Mouse (Mus musculus): ENCODE results near the gene Pde2a. TPM values are rescaled to one million over a fixed set of nuclear protein-coding genes. Genes with fewer than 3 reads are reported as not detected.
A peak's percentile ranks its signal among the peaks of the same experiment; 100 is the strongest.

Gene Pde2a
- polyA plus RNA-seq, 1 experiment from 2014 or later = 16.9 TPM

DNA sequence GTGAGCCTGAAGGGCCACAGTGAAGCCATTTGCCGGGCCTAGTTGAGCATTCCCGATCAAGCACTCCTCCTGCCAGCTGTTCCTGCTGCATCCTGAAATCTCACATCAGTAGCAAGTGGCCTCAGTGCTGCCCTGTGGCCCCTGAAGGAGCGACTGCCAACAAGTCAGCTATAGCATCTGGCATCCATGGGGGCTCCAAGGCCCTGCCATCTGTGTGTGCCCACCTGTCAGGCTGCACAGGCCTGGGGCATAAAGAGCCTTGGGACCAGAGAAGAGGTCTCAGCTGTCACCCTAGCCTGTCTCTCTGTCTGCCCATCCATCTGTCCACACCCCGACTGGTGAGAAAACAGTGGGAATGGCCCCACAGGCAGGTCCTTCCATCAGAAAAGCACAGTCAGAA, 43.4 kb downstream of the Pde2a start:
- 35% methylated on average over 4 of the region's 4 CpGs for WGBS
- H3K4me2 ChIP-seq = no peak overlapping the region
- no peak overlapping the region for H3K9ac ChIP-seq
- no peak for ATAC-seq (ENCODE audit: borderline replicate concordance, extremely low read depth, low FRiP score, low TSS enrichment)
- peaks cover 61% of the 10 kb centered on the region for H3K4me1 ChIP-seq
- H3K9me3 ChIP-seq = no peaks in the 10 kb centered on the region
- H3K27me3 ChIP-seq = no peaks in the 10 kb centered on the region
- H3K4me3 ChIP-seq = no peak overlapping the region
- H3K36me3 ChIP-seq = no peaks in the 10 kb centered on the region
- no peak overlapping the region; the same call in 1 of the 2 replicates for H3K27ac ChIP-seq

DNA sequence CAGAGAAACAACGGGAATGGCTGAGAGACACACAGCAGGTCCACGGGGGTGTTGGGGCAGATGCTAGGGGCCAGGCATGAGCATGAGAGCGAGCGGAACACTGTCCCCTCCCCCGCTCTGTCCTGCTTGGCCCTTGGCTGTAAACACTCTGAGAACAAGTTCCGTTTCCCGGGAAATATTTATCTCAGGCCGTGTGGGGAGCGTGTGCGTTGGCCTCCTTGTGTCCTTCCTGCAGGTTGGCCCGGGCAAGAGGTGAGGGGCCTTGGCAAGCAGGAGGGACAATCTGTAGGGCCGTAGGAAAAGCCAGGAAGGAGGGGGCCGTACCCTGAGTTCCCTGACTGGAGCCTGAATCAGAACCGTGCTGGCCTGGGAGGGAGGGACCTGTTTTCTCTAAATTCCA, 43.9 kb downstream of the Pde2a start:
- Histone ChIP-seq H3K4me3 (no peak overlapping the region), H3K27ac (peak overlapping the region; percentile 62; the same call in 1 of the 2 replicates), H3K9ac (no peak overlapping the region), H3K36me3 (no peaks in the 10 kb centered on the region), H3K4me2 (no peak overlapping the region), H3K4me1 (peaks cover 56% of the 10 kb centered on the region), H3K27me3 (no peaks in the 10 kb centered on the region), H3K9me3 (no peaks in the 10 kb centered on the region)
- ATAC-seq (ENCODE audit: borderline replicate concordance, extremely low read depth, low FRiP score, low TSS enrichment) = peak; percentile 63
- 5% methylated on average over 14 of the region's 14 CpGs for whole genome bisulfite sequencing

DNA sequence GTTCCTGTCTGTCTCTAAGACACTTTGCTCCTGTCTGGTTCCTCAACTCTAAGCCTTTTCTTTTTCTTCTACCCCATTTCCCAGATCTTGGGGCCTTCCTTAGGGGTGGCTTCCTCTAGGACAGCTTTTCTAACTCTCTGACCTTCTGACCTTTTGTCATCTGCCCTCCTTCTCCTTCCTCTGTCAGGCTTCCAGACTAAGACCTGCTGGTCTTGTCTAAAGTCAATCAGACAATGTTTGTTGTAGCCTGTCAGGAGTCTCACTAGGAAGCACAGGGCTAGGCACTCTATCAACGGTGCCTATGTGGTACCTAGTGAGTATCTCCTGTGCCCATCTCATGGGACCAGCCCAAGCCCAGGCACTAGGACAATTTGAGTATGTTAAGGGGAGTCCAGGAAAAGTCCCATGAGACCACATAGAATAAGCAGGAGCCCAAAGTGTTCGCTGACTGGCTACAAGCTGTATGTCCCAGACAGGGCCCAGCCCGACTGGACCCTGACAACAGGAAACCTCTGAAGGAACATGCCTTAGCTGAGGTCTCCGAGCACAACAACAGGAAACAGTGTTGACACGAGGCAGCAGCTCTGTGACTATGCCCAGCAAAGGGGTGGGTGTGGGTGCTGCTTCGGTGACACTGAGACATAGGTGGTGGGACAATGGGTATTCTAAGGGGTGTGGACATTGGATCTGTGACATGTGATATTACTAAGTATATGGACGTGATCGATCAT, 44.5 kb downstream of the Pde2a start:
- Histone ChIP-seq H3K9me3 (no peaks in the 10 kb centered on the region), H3K4me3 (no peak overlapping the region), H3K27ac (peak overlapping the region; percentile 62), H3K36me3 (no peaks in the 10 kb centered on the region), H3K27me3 (no peaks in the 10 kb centered on the region), H3K4me2 (no peak overlapping the region), H3K4me1 (peaks cover 50% of the 10 kb centered on the region), H3K9ac (no peak overlapping the region)
- ATAC-seq (ENCODE audit: borderline replicate concordance, extremely low read depth, low FRiP score, low TSS enrichment) = no peak
- 62% methylated on average over 8 of the region's 8 CpGs for WGBS

DNA sequence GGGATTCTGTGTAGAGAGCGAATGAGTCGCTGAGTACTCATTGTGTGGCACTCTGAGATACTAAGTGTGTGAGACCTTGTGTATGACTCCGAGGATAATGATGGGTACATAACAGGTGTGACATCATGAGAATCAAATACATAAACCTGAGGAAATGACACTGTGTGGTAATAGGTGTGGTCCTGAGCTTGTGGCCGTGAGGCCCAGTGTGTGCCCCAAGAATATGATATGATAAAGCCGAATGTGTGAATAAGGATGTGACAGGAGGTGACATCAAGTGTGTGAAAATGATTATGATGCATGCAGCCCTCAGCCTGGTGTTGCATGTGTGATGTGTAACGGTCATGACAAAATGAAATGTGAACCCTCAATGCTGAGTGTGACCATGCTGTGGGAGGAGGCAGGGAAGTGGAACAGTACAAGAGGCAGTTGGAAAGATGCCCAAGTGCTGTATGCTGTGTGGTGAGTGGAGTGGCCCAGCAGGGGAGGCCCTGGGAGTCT, 45.1 kb downstream of the Pde2a start:
- WGBS = 63% methylated on average over 6 of the region's 6 CpGs
- H3K4me1 ChIP-seq = peaks cover 46% of the 10 kb centered on the region

GRCm38 (mm10) chr7:101471423-101471822, 49.9 kb downstream of the Pde2a start:
- no peak overlapping the region for H3K9ac ChIP-seq
- H3K4me3 ChIP-seq = no peak overlapping the region
- no peaks in the 10 kb centered on the region for H3K36me3 ChIP-seq
- no peaks in the 10 kb centered on the region for H3K27me3 ChIP-seq
- no peak overlapping the region for H3K4me2 ChIP-seq
- WGBS = 89% methylated on average over 2 of the region's 2 CpGs
- no peaks in the 10 kb centered on the region for H3K9me3 ChIP-seq
- H3K27ac ChIP-seq = no peak overlapping the region
- peaks cover 25% of the 10 kb centered on the region for H3K4me1 ChIP-seq
- ATAC-seq (ENCODE audit: borderline replicate concordance, extremely low read depth, low FRiP score, low TSS enrichment) = no peak

More for the DNA sequence above, 45.1 kb downstream of the Pde2a start:
- no peaks in the 10 kb centered on the region for H3K36me3 ChIP-seq
- no peak overlapping the region for H3K9ac ChIP-seq
- H3K9me3 ChIP-seq = no peaks in the 10 kb centered on the region
- no peak for ATAC-seq (ENCODE audit: borderline replicate concordance, extremely low read depth, low FRiP score, low TSS enrichment)
- no peak overlapping the region for H3K4me2 ChIP-seq
- no peak overlapping the region for H3K27ac ChIP-seq
- no peak overlapping the region for H3K4me3 ChIP-seq
- no peaks in the 10 kb centered on the region for H3K27me3 ChIP-seq

GRCm38 (mm10) chr7:101471968-101472480, 50.5 kb downstream of the Pde2a start:
- no peak overlapping the region for H3K9ac ChIP-seq
- no peaks in the 10 kb centered on the region for H3K9me3 ChIP-seq
- no peak overlapping the region; the same call in 1 of the 2 replicates for H3K27ac ChIP-seq
- ATAC-seq (ENCODE audit: borderline replicate concordance, extremely low read depth, low FRiP score, low TSS enrichment) = no peak
- H3K4me1 ChIP-seq = peaks cover 19% of the 10 kb centered on the region
- no peak overlapping the region for H3K4me2 ChIP-seq
- H3K36me3 ChIP-seq = no peaks in the 10 kb centered on the region
- H3K4me3 ChIP-seq = no peak overlapping the region
- 71% methylated on average over 3 of the region's 3 CpGs for WGBS
- no peaks in the 10 kb centered on the region for H3K27me3 ChIP-seq

GRCm38 (mm10) chr7:101472598-101473558, 51.4 kb downstream of the Pde2a start:
- H3K4me1 ChIP-seq = peaks cover 16% of the 10 kb centered on the region
- H3K9ac ChIP-seq = no peak overlapping the region
- no peaks in the 10 kb centered on the region for H3K9me3 ChIP-seq
- H3K36me3 ChIP-seq = no peaks in the 10 kb centered on the region
- WGBS = 39% methylated on average over 10 of the region's 10 CpGs
- no peak overlapping the region; the same call in 1 of the 2 replicates for H3K27ac ChIP-seq
- H3K4me2 ChIP-seq = no peak overlapping the region
- H3K27me3 ChIP-seq = no peaks in the 10 kb centered on the region
- ATAC-seq (ENCODE audit: borderline replicate concordance, extremely low read depth, low FRiP score, low TSS enrichment) = no peak
- no peak overlapping the region for H3K4me3 ChIP-seq

DNA sequence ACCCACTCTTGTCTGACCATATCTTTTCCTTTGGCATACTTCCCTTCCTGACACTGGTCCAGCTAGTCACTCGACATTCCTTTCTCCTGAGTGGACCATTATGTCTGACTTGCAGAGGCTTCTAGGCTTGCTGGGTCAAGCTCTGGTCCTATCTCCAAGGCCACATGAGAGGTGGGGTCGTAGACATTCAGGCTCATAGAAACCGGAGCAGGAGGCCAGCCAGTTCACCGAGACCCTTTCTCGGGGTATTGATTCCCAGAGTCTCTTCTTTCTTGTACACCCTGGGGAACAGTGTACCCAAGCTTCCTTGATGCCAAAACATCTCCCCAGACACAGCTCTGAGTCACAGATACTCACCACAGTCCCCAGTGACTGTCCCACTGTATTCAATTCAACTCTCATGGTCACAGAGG, 52.9 kb downstream of the Pde2a start:
- H3K4me1 ChIP-seq = peaks cover 16% of the 10 kb centered on the region
- no peak overlapping the region for H3K4me3 ChIP-seq
- H3K4me2 ChIP-seq = no peak overlapping the region
- no peak for ATAC-seq (ENCODE audit: borderline replicate concordance, extremely low read depth, low FRiP score, low TSS enrichment)
- WGBS = 63% methylated on average over 5 of the region's 5 CpGs
- no peak overlapping the region for H3K27ac ChIP-seq
- no peaks in the 10 kb centered on the region for H3K9me3 ChIP-seq
- no peaks in the 10 kb centered on the region for H3K36me3 ChIP-seq
- H3K27me3 ChIP-seq = no peaks in the 10 kb centered on the region
- H3K9ac ChIP-seq = no peak overlapping the region

- WGBS = 61% methylated on average over 3 of the region's 3 CpGs
- Histone ChIP-seq H3K27ac (no peak overlapping the region), H3K27me3 (no peaks in the 10 kb centered on the region), H3K4me1 (peaks cover 16% of the 10 kb centered on the region), H3K4me2 (no peak overlapping the region), H3K9me3 (no peaks in the 10 kb centered on the region), H3K36me3 (no peaks in the 10 kb centered on the region), H3K9ac (no peak overlapping the region), H3K4me3 (no peak overlapping the region)
- ATAC-seq (ENCODE audit: borderline replicate concordance, extremely low read depth, low FRiP score, low TSS enrichment) = no peak
Measured at GRCm38 (mm10) chr7:101476028-101476427, 54.5 kb downstream of the Pde2a start.

DNA sequence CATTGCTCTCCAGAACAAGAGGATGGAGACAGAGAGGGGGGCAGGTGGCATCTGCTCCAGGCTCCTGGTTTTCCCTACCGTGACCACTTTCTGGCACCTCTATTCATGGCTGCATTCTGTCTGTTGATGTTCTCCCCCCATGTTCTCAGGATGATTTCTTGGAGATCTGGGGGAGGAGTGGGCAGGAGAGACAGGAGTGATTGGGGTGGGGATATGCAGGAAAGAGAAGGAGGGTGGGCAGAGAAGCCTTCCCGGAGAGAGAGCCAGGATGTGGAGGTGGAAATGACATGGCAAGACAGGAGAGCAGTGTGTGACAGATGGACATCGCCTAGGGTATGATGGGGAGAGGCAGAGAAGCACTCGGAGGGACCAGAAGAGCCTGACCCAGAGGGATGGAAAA, 55.0 kb downstream of the Pde2a start:
- Histone ChIP-seq H3K36me3 (no peaks in the 10 kb centered on the region), H3K4me2 (no peak overlapping the region), H3K4me1 (peaks cover 16% of the 10 kb centered on the region), H3K9ac (no peak overlapping the region), H3K27me3 (no peaks in the 10 kb centered on the region), H3K4me3 (no peak overlapping the region), H3K9me3 (no peaks in the 10 kb centered on the region), H3K27ac (no peak overlapping the region)
- no peak for ATAC-seq (ENCODE audit: borderline replicate concordance, extremely low read depth, low FRiP score, low TSS enrichment)
- WGBS = 40% methylated on average over 4 of the region's 4 CpGs

DNA sequence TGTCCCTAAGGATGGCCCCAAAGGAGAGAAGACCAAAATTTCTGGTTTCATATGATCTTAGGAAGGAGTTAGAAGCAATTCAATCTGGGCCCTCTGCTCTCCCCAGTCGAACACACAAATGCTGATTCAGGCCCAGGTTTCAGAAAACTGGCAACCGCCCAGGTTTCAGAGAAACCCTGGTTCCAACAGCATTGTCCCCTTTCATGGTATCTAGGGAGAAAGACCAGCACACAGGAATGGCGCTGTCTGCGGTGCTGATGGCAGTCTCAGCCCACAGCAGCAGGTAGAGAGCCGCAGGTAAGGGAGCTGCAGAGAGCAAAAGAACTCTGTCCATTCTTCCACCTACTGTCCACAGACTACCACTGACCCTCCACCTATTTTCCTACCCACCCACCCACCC, 55.7 kb downstream of the Pde2a start:
- WGBS = 29% methylated on average over 5 of the region's 5 CpGs
- no peak for ATAC-seq (ENCODE audit: borderline replicate concordance, extremely low read depth, low FRiP score, low TSS enrichment)
- H3K9ac ChIP-seq = no peak overlapping the region
- no peak overlapping the region for H3K4me2 ChIP-seq
- peaks cover 20% of the 10 kb centered on the region for H3K4me1 ChIP-seq
- no peaks in the 10 kb centered on the region for H3K9me3 ChIP-seq
- H3K27ac ChIP-seq = no peak overlapping the region
- no peaks in the 10 kb centered on the region for H3K27me3 ChIP-seq
- H3K4me3 ChIP-seq = no peak overlapping the region
- H3K36me3 ChIP-seq = no peaks in the 10 kb centered on the region
